Comparison of ENCODE assay signal across 17 mouse cellular contexts in the genomic region with DNA sequence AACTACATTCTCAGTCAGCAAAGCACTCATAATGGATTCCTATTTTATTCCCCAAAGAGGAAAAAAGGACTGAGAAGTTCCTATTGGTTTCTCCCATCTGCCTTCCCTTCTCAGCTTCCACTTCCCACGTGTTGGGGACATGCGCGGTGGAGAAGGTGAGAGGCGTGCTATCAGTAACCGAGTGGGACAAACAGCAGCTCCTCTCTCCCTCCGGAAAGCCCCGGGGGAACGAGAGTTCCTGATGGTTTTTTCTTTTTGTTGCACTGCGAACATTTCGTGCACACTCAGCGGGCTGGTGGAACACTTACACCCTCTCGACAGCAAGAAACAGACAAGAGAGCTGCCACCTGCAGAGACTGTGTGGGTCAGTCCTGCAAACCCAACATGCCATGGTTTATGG. TPM values are rescaled to one million over a fixed set of nuclear protein-coding genes. Genes with fewer than 3 reads are reported as not detected.
DNase-seq lines count a peak whose midpoint lies in the region.
"Had no signal": no experiment of that assay in that cellular context is flagged by ENCODE, and none has a peak within 500 bp of the region (broad histone marks: within the 10 kb centered on the region; RNA-seq: fewer than 3 reads in every experiment).

No protein-coding gene starts in this region.

- DNase-seq in layer of hippocampus, adult 11-12 months (ENCODE audit: low spot score) = peak; percentile 56
- DNase-seq in layer of hippocampus, postnatal 10 days (ENCODE audit: low spot score in 2 of 2) = no peak
- DNase-seq in right cerebral cortex, adult 18-20 months = peak; percentile 81
- no peak for DNase-seq in right cerebral cortex, postnatal 4 days
- peak; percentile 56 to 57 for DNase-seq in layer of hippocampus, adult 8-10 months (ENCODE audit: low spot score in 2 of 2)
- DNase-seq in right cerebral cortex, postnatal 25 days = peak; percentile 61
- no peak for DNase-seq in cerebellum, postnatal 36 days
- DNase-seq in urinary bladder, postnatal 36 days (ENCODE audit: low spot score in 2 of 2) = no peak
- DNase-seq: adrenal gland, postnatal 14 days; cerebellum, adult 11 months; heart, postnatal 10 days; kidney, adult 8-10 months; kidney, postnatal 25 days; lung, adult 18-20 months; lung, postnatal 14 days; midbrain, embryonic 14.5 days; thymus, postnatal 4 days had no signal

RNA-seq across cellular contexts. Expression of gene Ncf2, which starts 38.8 kb away (rescaled TPM):
- 1 to 10 TPM; 2.3 to 3.7 TPM for total RNA-seq in layer of hippocampus, postnatal 10 days (2021)
- 10 to 100 TPM in 2 of 4 experiments, 1 to 10 TPM in 2; 2.0 to 20.9 (median 11.6) TPM for total RNA-seq in layer of hippocampus, adult 8-10 months (2022)

Comparison
In these comparisons a context has a peak if more than half of its experiments do, and no peak if none do; other contexts are left out.
1. DNase-seq: peak in layer of hippocampus, adult 11-12 months (single experiment), right cerebral cortex, adult 18-20 months (single experiment), layer of hippocampus, adult 8-10 months (2 of 2) and right cerebral cortex, postnatal 25 days (single experiment); none in layer of hippocampus, postnatal 10 days (0 of 2), right cerebral cortex, postnatal 4 days (single experiment), cerebellum, postnatal 36 days (0 of 2) and urinary bladder, postnatal 36 days (0 of 2).